Mouse (Mus musculus): ENCODE measurements around the gene Pdcd4. TPM values are rescaled to one million over a fixed set of nuclear protein-coding genes. Genes with fewer than 3 reads are reported as not detected.

Gene Pdcd4
- polyA plus RNA-seq, 1 experiment from 2014 or later: 72.9 TPM

DNA sequence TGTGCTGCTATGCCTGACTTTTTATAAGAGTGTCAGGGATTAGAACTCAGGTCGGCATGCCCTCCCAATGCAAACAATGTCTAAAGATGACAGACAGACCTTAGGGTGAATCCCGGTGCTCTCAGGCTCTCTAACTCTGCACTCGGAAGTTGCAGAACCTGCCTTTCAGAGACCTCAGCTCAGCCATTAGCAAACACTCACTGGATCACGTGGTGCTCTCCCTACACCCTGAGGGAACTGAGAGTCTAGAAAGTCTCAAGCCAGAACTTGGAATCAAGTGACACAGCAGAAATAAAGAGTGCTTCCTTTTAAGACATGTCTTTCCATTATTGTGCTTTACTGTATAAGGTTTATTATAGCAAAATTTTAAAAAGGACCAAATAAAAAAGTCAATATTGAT is 37.1 kb upstream of the Pdcd4 start:
- H3K4me3 ChIP-seq (ENCODE audit: low read depth, low read length): no peak overlapping the region
- H3K9ac ChIP-seq (ENCODE audit: low read length): no peak overlapping the region
- 54% methylated on average over 4 of the region's 4 CpGs for WGBS
- H3K4me1 ChIP-seq (replicated peaks; ENCODE audit: control insufficient read depth, insufficient read depth, low read length): peaks cover 29% of the 10 kb centered on the region
- no peaks in the 10 kb centered on the region for H3K9me3 ChIP-seq (ENCODE audit: control insufficient read depth, low read length)
- H3K36me3 ChIP-seq (ENCODE audit: control insufficient read depth, insufficient read depth, low read length): no peaks in the 10 kb centered on the region
- H3K4me2 ChIP-seq (ENCODE audit: low read length): no peak overlapping the region
- no peak for DNase-seq (ENCODE audit: low spot score)
- no peaks in the 10 kb centered on the region for H3K27me3 ChIP-seq (replicated peaks; ENCODE audit: control insufficient read depth, insufficient read depth, low read length)
- ATAC-seq (replicated peaks; ENCODE audit: low FRiP score, low TSS enrichment, low read depth): no peak
- no peak overlapping the region for H3K27ac ChIP-seq (ENCODE audit: low read depth)

DNA sequence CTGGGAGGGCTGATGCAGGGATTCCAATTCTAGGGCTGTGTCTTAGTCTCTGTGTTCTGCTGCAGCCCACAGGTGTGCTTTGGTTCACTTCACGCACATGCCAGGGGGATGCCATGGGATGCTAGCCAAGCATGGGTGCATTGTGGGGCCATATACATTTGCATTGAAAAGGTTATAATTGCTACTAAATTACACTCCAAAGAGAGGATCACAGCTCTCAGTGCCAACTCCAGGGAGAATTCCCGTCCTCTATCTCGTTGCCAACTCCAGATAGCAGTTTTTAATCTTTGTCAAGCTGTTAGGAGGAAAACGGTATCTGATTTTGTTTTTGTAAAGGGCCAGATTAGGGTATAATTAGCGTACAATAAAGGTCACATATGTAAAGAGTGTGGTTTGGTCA is 36.2 kb upstream of the Pdcd4 start:
- no peak overlapping the region for H3K4me2 ChIP-seq (ENCODE audit: low read length)
- WGBS: 82% methylated on average over 5 of the region's 5 CpGs

DNA sequence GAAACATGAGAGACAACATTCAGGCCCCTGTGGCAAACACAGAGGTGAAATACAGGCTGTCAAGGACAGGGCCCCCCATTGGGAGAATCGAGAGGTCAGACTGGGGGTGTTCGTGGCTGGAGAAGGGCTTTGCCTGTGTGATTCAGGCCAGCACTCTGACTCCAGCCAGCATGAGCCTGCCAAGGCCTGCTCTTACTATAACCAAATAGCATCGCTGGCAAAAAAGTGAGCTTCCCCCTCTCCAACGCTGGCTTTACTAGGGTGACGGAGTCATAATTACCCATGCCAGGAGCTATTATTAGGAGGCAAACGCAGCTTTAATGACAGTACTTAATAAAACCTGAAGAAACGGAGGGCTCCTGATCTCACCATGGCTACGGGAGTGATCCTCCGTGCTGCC is 35.2 kb upstream of the Pdcd4 start:
- Histone ChIP-seq H3K4me3 (ENCODE audit: low read depth, low read length) (no peak overlapping the region), H3K27ac (ENCODE audit: low read depth) (no peak overlapping the region), H3K4me2 (ENCODE audit: low read length) (no peak overlapping the region), H3K36me3 (ENCODE audit: control insufficient read depth, insufficient read depth, low read length) (no peaks in the 10 kb centered on the region), H3K9me3 (ENCODE audit: control insufficient read depth, low read length) (no peaks in the 10 kb centered on the region), H3K9ac (ENCODE audit: low read length) (no peak overlapping the region), H3K27me3 (replicated peaks; ENCODE audit: control insufficient read depth, insufficient read depth, low read length) (no peaks in the 10 kb centered on the region), H3K4me1 (replicated peaks; ENCODE audit: control insufficient read depth, insufficient read depth, low read length) (peaks cover 22% of the 10 kb centered on the region)
- ATAC-seq (replicated peaks; ENCODE audit: low FRiP score, low TSS enrichment, low read depth) (no peak), DNase-seq (ENCODE audit: low spot score) (no peak)
- 81% methylated on average over 9 of the region's 9 CpGs for WGBS

More for the DNA sequence above, 36.2 kb upstream of the Pdcd4 start:
- Histone ChIP-seq H3K27ac (ENCODE audit: low read depth) (no peak overlapping the region), H3K36me3 (ENCODE audit: control insufficient read depth, insufficient read depth, low read length) (no peaks in the 10 kb centered on the region), H3K27me3 (replicated peaks; ENCODE audit: control insufficient read depth, insufficient read depth, low read length) (no peaks in the 10 kb centered on the region), H3K9ac (ENCODE audit: low read length) (no peak overlapping the region), H3K9me3 (ENCODE audit: control insufficient read depth, low read length) (no peaks in the 10 kb centered on the region), H3K4me3 (ENCODE audit: low read depth, low read length) (no peak overlapping the region), H3K4me1 (replicated peaks; ENCODE audit: control insufficient read depth, insufficient read depth, low read length) (peaks cover 22% of the 10 kb centered on the region)
- ATAC-seq (replicated peaks; ENCODE audit: low FRiP score, low TSS enrichment, low read depth) (no peak), DNase-seq (ENCODE audit: low spot score) (no peak)

DNA sequence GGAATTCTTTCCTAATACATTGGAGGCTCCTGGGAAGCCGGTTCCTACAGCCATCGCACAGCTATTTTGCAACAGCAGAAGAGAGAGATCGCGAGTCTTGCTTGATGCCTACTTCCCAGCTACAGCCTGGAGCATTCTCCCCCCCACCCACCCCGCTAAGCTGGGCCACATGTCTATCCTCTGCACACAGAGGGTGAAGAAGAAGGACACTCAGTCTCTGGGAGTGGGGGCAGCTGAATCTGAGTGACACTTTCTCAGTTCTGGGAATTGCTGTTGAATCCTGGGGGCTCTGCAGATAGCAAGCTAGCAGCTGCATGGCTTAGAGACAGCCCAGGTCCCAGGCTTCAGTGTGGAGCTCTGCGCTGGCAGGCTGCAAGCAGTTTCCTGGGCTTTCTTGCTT is 34.1 kb upstream of the Pdcd4 start:
- H3K27me3 ChIP-seq (replicated peaks; ENCODE audit: control insufficient read depth, insufficient read depth, low read length): no peaks in the 10 kb centered on the region
- H3K9ac ChIP-seq (ENCODE audit: low read length): no peak overlapping the region
- peaks cover 16% of the 10 kb centered on the region for H3K4me1 ChIP-seq (replicated peaks; ENCODE audit: control insufficient read depth, insufficient read depth, low read length)
- H3K4me3 ChIP-seq (ENCODE audit: low read depth, low read length): no peak overlapping the region
- DNase-seq (ENCODE audit: low spot score) (no peak), ATAC-seq (replicated peaks; ENCODE audit: low FRiP score, low TSS enrichment, low read depth) (no peak)
- no peaks in the 10 kb centered on the region for H3K9me3 ChIP-seq (ENCODE audit: control insufficient read depth, low read length)
- WGBS: 67% methylated on average over 6 of the region's 6 CpGs
- no peaks in the 10 kb centered on the region for H3K36me3 ChIP-seq (ENCODE audit: control insufficient read depth, insufficient read depth, low read length)
- H3K4me2 ChIP-seq (ENCODE audit: low read length): no peak overlapping the region
- no peak overlapping the region for H3K27ac ChIP-seq (ENCODE audit: low read depth)

DNA sequence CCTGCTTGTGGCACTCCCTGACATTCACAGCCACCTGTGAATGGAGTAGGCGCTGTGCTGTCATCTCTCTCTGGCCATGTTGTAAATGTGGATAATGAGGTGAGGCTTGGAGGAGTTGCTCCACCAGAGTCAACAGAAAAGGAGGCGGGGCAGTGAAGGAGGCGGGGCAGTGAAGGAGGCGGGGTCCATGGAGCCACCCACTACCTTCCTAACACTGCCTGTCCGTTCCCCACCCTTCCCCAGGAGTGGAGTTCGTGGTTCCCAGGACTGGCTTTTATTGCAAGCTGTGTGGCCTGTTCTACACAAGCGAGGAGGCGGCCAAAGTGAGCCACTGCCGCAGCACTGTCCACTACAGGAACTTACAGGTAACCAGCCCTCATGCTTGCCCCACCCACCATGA is 32.9 kb upstream of the Pdcd4 start:
- no peak overlapping the region for H3K27ac ChIP-seq (ENCODE audit: low read depth)
- no peak overlapping the region for H3K4me3 ChIP-seq (ENCODE audit: low read depth, low read length)
- no peak overlapping the region for H3K9ac ChIP-seq (ENCODE audit: low read length)
- no peak overlapping the region for H3K4me2 ChIP-seq (ENCODE audit: low read length)
- no peaks in the 10 kb centered on the region for H3K36me3 ChIP-seq (ENCODE audit: control insufficient read depth, insufficient read depth, low read length)
- 26% methylated on average over 9 of the region's 9 CpGs for WGBS
- no peaks in the 10 kb centered on the region for H3K9me3 ChIP-seq (ENCODE audit: control insufficient read depth, low read length)
- peaks cover 14% of the 10 kb centered on the region for H3K4me1 ChIP-seq (replicated peaks; ENCODE audit: control insufficient read depth, insufficient read depth, low read length)
- DNase-seq (ENCODE audit: low spot score): peak; percentile 80
- peak; percentile 78 for ATAC-seq (replicated peaks; ENCODE audit: low FRiP score, low TSS enrichment, low read depth)
- no peaks in the 10 kb centered on the region for H3K27me3 ChIP-seq (replicated peaks; ENCODE audit: control insufficient read depth, insufficient read depth, low read length)

DNA sequence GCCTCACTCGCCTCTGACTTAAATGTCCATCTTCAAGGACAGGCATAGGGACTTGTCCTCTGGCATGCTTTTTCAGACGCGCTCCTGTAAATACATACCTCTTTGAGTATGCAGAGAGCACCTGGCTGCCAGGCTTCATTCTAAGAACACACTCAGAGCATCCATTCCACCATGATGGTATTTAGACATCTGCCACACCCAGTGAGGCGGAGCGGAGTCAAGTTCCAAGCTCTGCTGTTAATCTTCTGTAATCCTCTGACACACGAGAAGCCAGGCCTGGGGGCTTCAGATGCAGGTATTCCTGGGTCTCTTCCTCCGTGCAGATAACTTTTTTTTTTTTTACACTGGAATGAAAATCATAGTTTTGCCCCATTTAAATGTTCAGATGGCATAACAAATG is 32.4 kb upstream of the Pdcd4 start:
- no peaks in the 10 kb centered on the region for H3K36me3 ChIP-seq (ENCODE audit: control insufficient read depth, insufficient read depth, low read length)
- no peak overlapping the region for H3K9ac ChIP-seq (ENCODE audit: low read length)
- no peak overlapping the region for H3K4me2 ChIP-seq (ENCODE audit: low read length)
- no peaks in the 10 kb centered on the region for H3K27me3 ChIP-seq (replicated peaks; ENCODE audit: control insufficient read depth, insufficient read depth, low read length)
- H3K27ac ChIP-seq (ENCODE audit: low read depth): no peak overlapping the region
- H3K4me1 ChIP-seq (replicated peaks; ENCODE audit: control insufficient read depth, insufficient read depth, low read length): peaks cover 14% of the 10 kb centered on the region
- 36% methylated on average over 7 of the region's 7 CpGs for WGBS
- H3K4me3 ChIP-seq (ENCODE audit: low read depth, low read length): no peak overlapping the region
- ATAC-seq (replicated peaks; ENCODE audit: low FRiP score, low TSS enrichment, low read depth) (no peak), DNase-seq (ENCODE audit: low spot score) (no peak)
- H3K9me3 ChIP-seq (ENCODE audit: control insufficient read depth, low read length): no peaks in the 10 kb centered on the region

DNA sequence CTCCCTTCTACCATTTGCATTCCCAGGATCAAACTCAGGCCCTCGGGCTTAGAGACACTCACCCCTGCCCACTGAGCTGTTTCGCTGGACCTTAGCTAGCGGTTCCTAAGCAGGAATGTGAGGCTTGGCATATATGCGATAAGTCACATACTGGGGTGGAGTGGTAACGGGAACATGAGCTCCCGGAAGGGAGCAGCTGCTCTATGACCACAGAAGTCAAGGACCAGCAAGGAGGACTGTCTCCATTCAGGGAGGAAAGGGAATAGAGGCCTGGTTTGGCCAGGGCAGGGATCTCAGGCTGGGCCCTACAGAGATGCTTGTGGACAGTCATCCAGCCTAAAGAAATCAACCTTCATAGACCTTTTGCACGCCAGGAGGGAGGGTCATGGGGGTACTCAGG is 30.7 kb upstream of the Pdcd4 start:
- no peaks in the 10 kb centered on the region for H3K9me3 ChIP-seq (ENCODE audit: control insufficient read depth, low read length)
- H3K36me3 ChIP-seq (ENCODE audit: control insufficient read depth, insufficient read depth, low read length): no peaks in the 10 kb centered on the region
- peaks cover 14% of the 10 kb centered on the region for H3K4me1 ChIP-seq (replicated peaks; ENCODE audit: control insufficient read depth, insufficient read depth, low read length)
- no peak overlapping the region for H3K27ac ChIP-seq (ENCODE audit: low read depth)
- ATAC-seq (replicated peaks; ENCODE audit: low FRiP score, low TSS enrichment, low read depth): no peak
- H3K4me2 ChIP-seq (ENCODE audit: low read length): no peak overlapping the region
- no peak overlapping the region for H3K4me3 ChIP-seq (ENCODE audit: low read depth, low read length)
- no peak for DNase-seq (ENCODE audit: low spot score)
- no peaks in the 10 kb centered on the region for H3K27me3 ChIP-seq (replicated peaks; ENCODE audit: control insufficient read depth, insufficient read depth, low read length)
- WGBS: 82% methylated on average over 7 of the region's 7 CpGs
- no peak overlapping the region for H3K9ac ChIP-seq (ENCODE audit: low read length)

DNA sequence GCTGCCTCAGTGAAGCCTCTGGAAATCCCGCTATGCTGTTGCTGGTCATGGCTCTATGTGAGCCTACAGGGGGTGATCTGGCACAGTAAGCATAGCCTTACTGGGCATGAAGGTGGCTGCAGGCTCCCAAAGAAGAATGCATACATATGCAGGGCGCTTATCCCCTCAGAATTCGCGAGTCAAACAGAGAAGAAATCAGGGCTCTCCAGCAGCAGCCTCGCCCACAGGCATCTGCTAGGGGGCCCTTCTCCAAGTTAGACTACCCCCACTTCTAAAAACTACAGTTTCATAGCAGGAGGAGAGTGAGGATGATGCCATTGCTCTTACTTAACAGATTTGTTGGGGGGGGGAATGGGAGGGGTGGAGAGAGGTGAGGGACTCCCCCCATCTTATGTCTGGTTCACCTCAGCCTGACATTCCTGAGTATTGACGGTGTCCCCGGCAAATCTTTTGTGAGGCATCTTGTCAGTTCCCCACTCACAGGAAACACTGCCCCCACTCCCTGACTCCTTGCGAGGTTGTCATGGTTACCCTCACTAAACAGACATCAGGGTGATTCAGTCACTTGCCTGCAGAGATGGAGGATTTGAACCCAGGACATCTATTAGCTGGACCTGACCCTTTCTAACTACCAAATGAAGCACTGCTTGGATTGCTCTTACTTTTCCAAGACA is 29.3 kb upstream of the Pdcd4 start:
- no peak overlapping the region for H3K27ac ChIP-seq (ENCODE audit: low read depth)
- no peak overlapping the region for H3K4me2 ChIP-seq (ENCODE audit: low read length)
- no peaks in the 10 kb centered on the region for H3K9me3 ChIP-seq (ENCODE audit: control insufficient read depth, low read length)
- H3K4me3 ChIP-seq (ENCODE audit: low read depth, low read length): no peak overlapping the region
- H3K9ac ChIP-seq (ENCODE audit: low read length): no peak overlapping the region
- no peak for ATAC-seq (replicated peaks; ENCODE audit: low FRiP score, low TSS enrichment, low read depth)
- no peaks in the 10 kb centered on the region for H3K27me3 ChIP-seq (replicated peaks; ENCODE audit: control insufficient read depth, insufficient read depth, low read length)
- DNase-seq (ENCODE audit: low spot score): no peak
- peaks cover 14% of the 10 kb centered on the region for H3K4me1 ChIP-seq (replicated peaks; ENCODE audit: control insufficient read depth, insufficient read depth, low read length)
- no peaks in the 10 kb centered on the region for H3K36me3 ChIP-seq (ENCODE audit: control insufficient read depth, insufficient read depth, low read length)
- WGBS: 56% methylated on average over 8 of the region's 8 CpGs

DNA sequence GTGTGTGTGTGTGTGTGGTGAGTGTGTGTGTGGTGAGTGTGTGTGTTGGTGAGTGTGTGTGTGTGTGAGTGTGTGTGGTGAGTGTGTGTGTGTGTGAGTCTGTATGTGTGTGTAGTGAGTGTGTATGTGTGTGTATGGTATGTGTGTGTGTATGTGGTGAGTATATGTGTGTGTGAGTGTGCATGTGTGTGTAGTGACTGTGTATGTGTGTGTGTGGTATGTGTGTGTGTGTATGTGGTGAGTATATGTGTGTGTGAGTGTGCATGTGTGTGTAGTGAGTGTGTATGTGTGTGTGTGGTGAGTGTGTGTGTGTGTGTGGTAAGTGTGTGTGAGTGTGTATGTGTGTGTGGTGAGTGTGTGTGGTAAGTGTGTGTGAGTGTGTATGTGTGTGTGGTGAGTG is 24.8 kb upstream of the Pdcd4 start:
- Histone ChIP-seq H3K4me2 (ENCODE audit: low read length) (no peak overlapping the region), H3K4me1 (replicated peaks; ENCODE audit: control insufficient read depth, insufficient read depth, low read length) (no peaks in the 10 kb centered on the region), H3K9ac (ENCODE audit: low read length) (no peak overlapping the region), H3K9me3 (ENCODE audit: control insufficient read depth, low read length) (no peaks in the 10 kb centered on the region), H3K27me3 (replicated peaks; ENCODE audit: control insufficient read depth, insufficient read depth, low read length) (no peaks in the 10 kb centered on the region), H3K4me3 (ENCODE audit: low read depth, low read length) (no peak overlapping the region), H3K36me3 (ENCODE audit: control insufficient read depth, insufficient read depth, low read length) (no peaks in the 10 kb centered on the region), H3K27ac (ENCODE audit: low read depth) (no peak overlapping the region)
- ATAC-seq (replicated peaks; ENCODE audit: low FRiP score, low TSS enrichment, low read depth) (no peak), DNase-seq (ENCODE audit: low spot score) (no peak)
